Mouse (Mus musculus) kidney, postnatal 0 days (tissue): Measurements from ENCODE around the gene Gpr132. TPM values are rescaled to one million over a fixed set of nuclear protein-coding genes. Genes with fewer than 3 reads are reported as not detected.

Experiments used
- ATAC-seq: fragments of 200-750 bp; cut with Nextera tagmentation; replicated peaks from 2 replicates; pipeline ENCODE4 v1.8.0; 2017; ENCODE audit warnings: low read depth, moderate number of reproducible peaks, moderate TSS enrichment, moderate library complexity; ENCODE audit not compliant: low FRiP score
- DNase-seq: peaks from one replicate; pipeline ENCODE4 v3.0.0-alpha.2; 2016; ENCODE audit warnings: low spot score
- H3K27ac ChIP-seq: fragments of 300-500 bp; sonication (generic); 2 replicates; pipeline ENCODE4 v1.5.1; 2014; ENCODE audit warnings: mild to moderate bottlenecking
- H3K27me3 ChIP-seq: fragments of 300-500 bp; sonication (generic); 2 replicates; pipeline ENCODE4 v1.6.1; 2014; ENCODE audit warnings: low read length, mixed read lengths; ENCODE audit not compliant: insufficient read depth
- H3K36me3 ChIP-seq: fragments of 300-500 bp; sonication (generic); 2 replicates; pipeline ENCODE4 v1.6.1; 2014; ENCODE audit warnings: low read length, mixed read lengths; ENCODE audit not compliant: insufficient read depth
- H3K4me1 ChIP-seq: fragments of 300-500 bp; sonication (generic); replicated peaks from 2 replicates; pipeline ENCODE4 v1.6.1; 2014; ENCODE audit warnings: antibody characterized with exemption, low read length, mixed read lengths; ENCODE audit not compliant: insufficient read depth
- H3K4me2 ChIP-seq: fragments of 300-500 bp; sonication (generic); 2 replicates; pipeline ENCODE4 v1.6.1; 2014; ENCODE audit warnings: mild to moderate bottlenecking, low read length, moderate library complexity, mixed read lengths
- H3K4me3 ChIP-seq: fragments of 300-500 bp; sonication (generic); replicated peaks from 2 replicates; pipeline ENCODE4 v1.5.1; 2014; ENCODE audit warnings: low read depth, low read length
- H3K9ac ChIP-seq: fragments of 300-500 bp; sonication (generic); 2 replicates; pipeline ENCODE4 v1.6.1; 2014; ENCODE audit warnings: low read depth, low read length
- H3K9me3 ChIP-seq: fragments of 300-500 bp; sonication (generic); replicated peaks from 2 replicates; pipeline ENCODE4 v1.6.1; 2016; ENCODE audit warnings: low read length, inconsistent platforms, mixed read lengths
- CTCF ChIP-seq: IDR thresholded peaks from 2 replicates; pipeline ENCODE4 v1.5.1; 2016; ENCODE audit warnings: antibody characterized with exemption, low read depth, mild to moderate bottlenecking, moderate library complexity
- WGBS: fragments of 180-500 bp; shearing (Covaris S2); extraction: QIAGEN DNeasy Blood & Tissue Kit; methylation state at CpG from one replicate; pipeline ENCODE4 v1.1.7; 2014; 5-methylcytosine and 5-hydroxymethylcytosine counted together
- polyA plus RNA-seq: library from polyadenylated mRNA; unstranded; fragments of >200 nt; fragmentation: Nextera tagmentation; extraction: Ambion mirVana; gene quantifications from 2 replicates; pipeline ENCODE4 v1.2.1, GENCODE M21; 2015

Gene Gpr132
- polyA plus RNA-seq, 1 experiment from 2014 or later = 0.11 TPM

DNA sequence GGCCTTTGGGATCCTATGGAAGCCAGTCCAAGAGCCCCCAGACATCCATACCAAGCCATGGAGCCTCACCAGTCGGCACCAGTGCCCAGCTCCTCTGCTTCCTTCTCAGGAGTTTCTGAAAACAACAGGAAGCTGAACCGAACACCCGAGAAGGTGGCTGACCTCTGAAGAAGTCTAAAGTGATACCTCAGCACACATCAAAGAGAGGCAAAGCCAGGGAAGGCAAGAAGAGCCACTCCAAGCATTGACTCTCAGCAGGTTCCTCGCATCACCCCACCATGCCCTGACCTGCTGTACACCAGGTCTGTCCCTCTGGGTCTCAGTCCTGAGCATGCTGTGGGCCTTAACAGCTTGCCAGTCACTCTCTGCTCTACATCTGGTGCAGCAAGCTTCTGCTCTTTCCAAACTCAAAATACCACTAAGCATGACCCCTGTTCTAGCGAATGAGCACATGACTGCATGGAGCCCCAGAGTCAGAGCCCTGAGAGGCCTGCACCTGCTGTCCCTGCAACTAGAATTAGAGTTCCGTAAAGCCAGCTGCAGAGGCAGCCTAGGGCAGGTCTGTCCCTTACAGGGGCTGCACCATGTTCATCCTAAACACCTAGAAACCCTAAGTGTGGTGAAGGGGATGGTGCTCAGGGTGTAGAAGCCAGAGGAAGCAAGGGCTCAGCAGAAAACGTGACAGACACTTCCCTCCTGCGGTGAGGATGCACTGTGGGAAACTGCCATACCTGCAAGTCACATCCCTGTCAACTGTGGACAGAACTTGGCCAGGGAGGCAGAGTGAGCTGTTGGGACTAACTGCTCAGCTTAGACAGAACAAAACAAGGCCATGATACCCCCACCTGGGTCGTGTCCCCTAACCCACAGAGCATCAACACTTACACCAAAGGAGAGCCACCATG, 10.8 kb downstream of the Gpr132 start:
- no peaks in the 10 kb centered on the region for H3K36me3 ChIP-seq
- no peak overlapping the region for H3K4me2 ChIP-seq
- H3K9ac ChIP-seq = no peak overlapping the region
- no peaks in the 10 kb centered on the region for H3K27me3 ChIP-seq
- no peak for TF ChIP-seq CTCF
- no peaks in the 10 kb centered on the region for H3K9me3 ChIP-seq
- no peak overlapping the region for H3K4me3 ChIP-seq
- no peak for DNase-seq
- H3K4me1 ChIP-seq = no peaks in the 10 kb centered on the region
- no peak for ATAC-seq
- H3K27ac ChIP-seq = no peak overlapping the region
- 56% methylated on average over 9 of the region's 9 CpGs for WGBS

DNA sequence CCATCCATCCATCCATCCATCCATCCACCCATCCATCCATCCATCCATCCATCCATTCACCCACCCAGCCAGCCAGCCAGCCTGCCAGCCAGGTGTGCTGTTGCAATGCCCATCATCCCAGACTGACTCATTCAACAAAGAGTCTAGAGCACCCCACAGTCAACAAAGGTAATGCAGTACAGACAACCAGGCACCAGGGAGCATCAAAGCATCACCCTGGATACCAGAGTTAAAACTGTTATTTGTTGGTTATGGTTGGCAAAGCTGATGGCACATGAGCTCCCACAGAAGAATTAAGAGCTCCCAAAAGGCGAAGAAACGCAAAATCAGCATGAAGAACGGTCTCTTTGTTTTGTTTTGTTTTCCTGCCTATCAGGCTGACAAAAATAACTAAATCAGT, 11.7 kb downstream of the Gpr132 start:
- ATAC-seq (no peak), DNase-seq (peak; percentile 29)
- no peak overlapping the region for H3K4me2 ChIP-seq
- H3K9ac ChIP-seq = no peak overlapping the region
- H3K4me3 ChIP-seq = no peak overlapping the region
- 58% methylated on average over 3 of the region's 3 CpGs for WGBS
- H3K4me1 ChIP-seq = no peaks in the 10 kb centered on the region
- no peaks in the 10 kb centered on the region for H3K27me3 ChIP-seq
- no peak overlapping the region for H3K27ac ChIP-seq
- H3K36me3 ChIP-seq = no peaks in the 10 kb centered on the region
- peak; percentile 33; the same call in 1 of the 2 replicates for TF ChIP-seq CTCF
- no peaks in the 10 kb centered on the region for H3K9me3 ChIP-seq

DNA sequence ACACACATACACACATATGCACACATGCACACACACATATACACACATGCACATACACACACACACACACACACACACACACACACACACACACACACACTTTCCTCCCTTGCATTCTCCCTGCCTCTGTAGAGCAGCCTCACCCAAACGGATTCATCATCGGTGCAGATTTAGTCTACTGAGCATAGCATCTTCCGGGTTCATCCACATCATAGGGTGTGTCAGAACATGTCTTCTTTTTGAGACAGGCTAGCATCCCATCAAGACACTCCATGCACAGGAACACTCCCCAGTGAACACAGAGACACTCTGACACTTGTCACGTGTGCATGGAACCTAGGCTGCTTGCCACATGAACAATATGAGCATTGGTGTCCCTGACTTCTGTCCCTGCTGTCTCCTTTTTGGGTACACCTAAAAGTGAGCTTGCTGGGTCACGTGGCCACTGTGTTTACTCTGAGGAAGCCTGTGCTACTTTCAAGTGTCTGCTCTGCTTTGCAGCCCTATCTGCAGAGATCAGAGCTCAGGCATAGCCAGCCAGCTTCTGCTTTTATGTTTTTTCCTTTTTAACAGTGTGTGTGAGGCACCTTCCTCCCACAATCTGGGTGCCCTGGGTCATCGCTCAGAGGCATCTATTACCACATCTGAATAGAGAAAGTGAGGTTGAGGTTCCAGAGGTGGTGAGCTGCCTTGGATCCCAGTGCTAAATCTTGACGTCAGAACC, 13.3 kb downstream of the Gpr132 start:
- WGBS = 64% methylated on average over 7 of the region's 7 CpGs
- no peak for DNase-seq
- TF ChIP-seq CTCF = no peak
- no peak overlapping the region for H3K9ac ChIP-seq
- no peak overlapping the region for H3K27ac ChIP-seq
- no peaks in the 10 kb centered on the region for H3K9me3 ChIP-seq
- H3K4me2 ChIP-seq = no peak overlapping the region
- no peak overlapping the region for H3K4me3 ChIP-seq
- H3K36me3 ChIP-seq = no peaks in the 10 kb centered on the region
- H3K27me3 ChIP-seq = no peaks in the 10 kb centered on the region
- ATAC-seq = no peak
- H3K4me1 ChIP-seq = no peaks in the 10 kb centered on the region

DNA sequence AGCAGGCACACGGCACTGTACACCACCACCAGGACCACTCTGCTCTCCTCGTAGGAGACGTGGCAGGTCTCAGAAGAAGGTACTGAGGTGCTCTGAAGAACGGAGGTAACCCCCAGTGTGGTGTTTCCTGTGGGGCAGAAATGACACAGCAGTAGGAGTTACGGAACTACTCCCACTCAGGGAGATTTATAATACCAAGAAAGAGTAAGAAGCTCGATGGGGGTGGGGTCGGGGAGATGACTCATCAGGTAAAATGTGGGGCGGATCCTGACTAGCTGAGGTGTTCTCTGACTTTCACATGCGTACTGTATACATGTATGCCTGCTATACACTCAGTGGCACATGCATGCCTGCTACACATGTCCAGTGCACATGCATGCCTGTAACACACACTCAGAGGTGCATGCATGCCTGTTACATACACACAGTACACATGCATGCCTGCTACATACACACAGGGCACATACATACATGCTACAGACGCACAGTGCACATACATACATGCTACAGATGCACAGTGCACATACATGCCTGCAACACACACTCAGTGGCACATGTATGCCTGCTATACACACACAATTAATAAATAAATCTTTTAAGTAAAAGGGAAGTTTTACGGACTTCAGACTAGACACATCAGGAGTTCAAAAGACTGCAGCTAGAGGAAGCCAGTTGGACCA, 14.8 kb downstream of the Gpr132 start:
- Histone ChIP-seq H3K27me3 (no peaks in the 10 kb centered on the region), H3K9me3 (no peaks in the 10 kb centered on the region), H3K4me2 (no peak overlapping the region), H3K36me3 (no peaks in the 10 kb centered on the region), H3K4me3 (no peak overlapping the region), H3K4me1 (no peaks in the 10 kb centered on the region), H3K27ac (no peak overlapping the region), H3K9ac (no peak overlapping the region)
- DNase-seq (no peak), ATAC-seq (no peak)
- no peak for TF ChIP-seq CTCF
- 55% methylated on average over 11 of the region's 11 CpGs for WGBS

DNA sequence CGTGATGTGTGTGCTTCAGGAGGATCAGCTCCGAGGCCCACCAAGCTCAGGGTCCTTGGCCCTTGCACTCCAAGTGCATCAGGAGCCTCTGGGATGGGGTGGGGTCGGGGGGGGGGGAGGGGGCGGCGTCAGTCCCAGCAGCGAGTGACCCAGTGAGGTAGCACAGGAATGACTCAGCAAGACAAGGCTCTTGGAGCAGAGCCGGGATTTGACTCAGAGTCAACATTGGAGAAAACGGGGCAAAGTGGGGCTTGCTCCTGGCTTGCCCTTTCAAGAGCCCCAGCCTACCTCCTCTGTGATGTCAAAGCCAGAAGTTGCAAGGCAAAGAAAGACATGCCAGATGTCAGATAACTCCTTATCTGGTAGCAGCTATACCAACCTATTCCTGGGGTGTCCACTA, 16.9 kb downstream of the Gpr132 start:
- DNase-seq = no peak
- WGBS = 33% methylated on average over 8 of the region's 8 CpGs

DNA sequence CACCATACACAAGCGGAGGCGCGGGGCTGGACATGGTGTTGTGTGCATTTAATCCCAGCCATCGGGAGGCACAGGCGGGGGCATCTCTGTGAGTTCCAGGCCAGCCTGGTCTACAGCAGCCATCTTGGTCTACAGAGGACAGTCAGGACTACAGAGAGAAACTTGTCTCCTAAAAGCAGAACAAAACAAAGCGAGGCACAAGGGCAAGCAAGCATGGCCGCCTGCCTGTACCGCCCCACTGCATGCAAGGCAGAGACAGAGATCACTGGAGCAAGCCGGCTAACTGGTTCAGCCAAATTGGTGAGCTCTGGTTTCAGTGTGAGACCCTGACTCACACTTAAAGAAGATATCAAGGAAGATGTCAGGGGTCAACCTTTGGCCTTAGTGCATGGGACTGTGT, 17.7 kb downstream of the Gpr132 start:
- no peaks in the 10 kb centered on the region for H3K4me1 ChIP-seq
- DNase-seq = no peak
- no peaks in the 10 kb centered on the region for H3K36me3 ChIP-seq
- H3K9me3 ChIP-seq = no peaks in the 10 kb centered on the region
- no peak overlapping the region for H3K4me3 ChIP-seq
- H3K27me3 ChIP-seq = no peaks in the 10 kb centered on the region
- no peak for ATAC-seq
- no peak overlapping the region for H3K27ac ChIP-seq
- 71% methylated on average over 9 of the region's 9 CpGs for WGBS
- TF ChIP-seq CTCF = no peak
- no peak overlapping the region for H3K4me2 ChIP-seq
- no peak overlapping the region for H3K9ac ChIP-seq

More for the DNA sequence above, 16.9 kb downstream of the Gpr132 start:
- H3K27me3 ChIP-seq = no peaks in the 10 kb centered on the region
- H3K4me1 ChIP-seq = no peaks in the 10 kb centered on the region
- no peak overlapping the region for H3K4me3 ChIP-seq
- H3K27ac ChIP-seq = no peak overlapping the region
- no peak overlapping the region for H3K4me2 ChIP-seq
- no peaks in the 10 kb centered on the region for H3K36me3 ChIP-seq
- H3K9ac ChIP-seq = no peak overlapping the region
- TF ChIP-seq CTCF = no peak
- H3K9me3 ChIP-seq = no peaks in the 10 kb centered on the region
- ATAC-seq = no peak
